Mouse (Mus musculus) bone marrow, adult 2 months (tissue): ENCODE measurements around the gene Baz2b. TPM values are rescaled to one million over a fixed set of nuclear protein-coding genes. Genes with fewer than 3 reads are reported as not detected.
A peak's percentile ranks its signal among the peaks of the same experiment; 100 is the strongest.

Source experiments
- H3K27ac ChIP-seq: fragments of 200-500 bp; 2 replicates; pipeline ENCODE4 v1.5.1; 2012; ENCODE audit warnings: low read depth, mild to moderate bottlenecking, control low read depth, inconsistent platforms, low read length; ENCODE audit not compliant: control insufficient read depth, poor library complexity, insufficient read depth
- H3K4me1 ChIP-seq: fragments of 200-500 bp; 2 replicates; pipeline ENCODE4 v1.6.1; 2011; ENCODE audit warnings: low read length; ENCODE audit not compliant: control insufficient read depth, insufficient read depth
- H3K4me3 ChIP-seq: fragments of 200-500 bp; replicated peaks from 2 replicates; pipeline ENCODE3; 2011; ENCODE audit warnings: mild to moderate bottlenecking, low read depth, low read length, control low read depth; ENCODE audit not compliant: control insufficient read depth
- CTCF ChIP-seq: fragments of 200-500 bp; IDR thresholded peaks from 2 replicates; pipeline ENCODE4 v1.5.1; 2011; ENCODE audit warnings: low read length, control low read depth; ENCODE audit not compliant: control insufficient read depth, insufficient read depth
- POLR2A ChIP-seq: fragments of 200-500 bp; IDR thresholded peaks from 2 replicates; pipeline ENCODE4 v1.6.1; 2011; ENCODE audit warnings: low read depth, mild to moderate bottlenecking, control low read depth, low read length, borderline replicate concordance; ENCODE audit not compliant: control insufficient read depth
- WGBS: fragments of 180-500 bp; shearing (Covaris S2); methylation state at CpG from one replicate; pipeline ENCODE4 v1.1.7; 2018; 5-methylcytosine and 5-hydroxymethylcytosine counted together
- polyA plus RNA-seq: library from polyadenylated mRNA; stranded (reverse); fragments of >200 nt; gene quantifications from 2 replicates; pipeline ENCODE4 v1.2.4, GENCODE M21; 2011; ENCODE audit warnings: low replicate concordance; ENCODE audit not compliant: missing spikeins, insufficient read depth, insufficient read length

Baz2b gene
- polyA plus RNA-seq, 1 experiment = 77.9 TPM

- no peaks in the 10 kb centered on the region; the same call in 1 of the 2 replicates for H3K4me1 ChIP-seq
- TF ChIP-seq CTCF (no peak), POLR2A (peak; percentile 35; the same call in 1 of the 2 replicates)
- peak overlapping the region; percentile 93 for H3K4me3 ChIP-seq
- 4% methylated on average over 39 of the region's 47 CpGs for WGBS
- peak overlapping the region; percentile 98 for H3K27ac ChIP-seq
Measured at GRCm38 (mm10) chr2:60124648-60125048, 85.0 kb downstream of the Baz2b start.

GRCm38 (mm10) chr2:60123911-60124647, 85.6 kb downstream of the Baz2b start:
- under 1% methylated on average over 13 of the region's 13 CpGs for WGBS
- no peaks in the 10 kb centered on the region; the same call in 1 of the 2 replicates for H3K4me1 ChIP-seq
- peak overlapping the region; percentile 98 for H3K27ac ChIP-seq
- TF ChIP-seq POLR2A = no peak
- no peak for TF ChIP-seq CTCF
- peak overlapping the region; percentile 93 for H3K4me3 ChIP-seq

GRCm38 (mm10) chr2:60123061-60123874, 86.4 kb downstream of the Baz2b start:
- WGBS = 11% methylated on average over 6 of the region's 6 CpGs
- Histone ChIP-seq H3K4me1 (no peaks in the 10 kb centered on the region), H3K27ac (no peak overlapping the region), H3K4me3 (no peak overlapping the region)
- no peak for TF ChIP-seq CTCF
- no peak for TF ChIP-seq POLR2A

GRCm38 (mm10) chr2:60122188-60122587, 87.5 kb downstream of the Baz2b start:
- no peak overlapping the region for H3K27ac ChIP-seq
- WGBS = 54% methylated on average over 2 of the region's 2 CpGs
- H3K4me3 ChIP-seq = no peak overlapping the region

DNA sequence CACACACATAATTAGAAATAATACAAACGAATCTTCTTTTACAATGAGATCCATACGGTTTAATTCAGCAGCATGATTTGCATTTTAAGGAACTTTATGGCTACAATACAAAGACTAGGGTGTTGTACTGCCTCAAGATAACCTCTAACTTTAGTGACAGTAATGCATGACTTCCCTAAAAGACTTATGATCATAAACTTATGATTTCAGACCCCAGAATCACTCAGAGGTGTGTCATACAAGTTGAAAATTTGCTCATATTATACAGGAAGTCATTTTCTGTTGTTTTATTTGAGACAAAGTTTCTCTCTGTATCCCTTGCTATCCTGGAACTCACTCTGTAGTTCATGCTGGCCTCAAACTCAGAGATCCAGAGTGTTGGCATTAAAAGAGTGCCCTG, 89.0 kb downstream of the Baz2b start:
- 13% methylated on average over 2 of the region's 2 CpGs for WGBS
- no peak for TF ChIP-seq POLR2A
- TF ChIP-seq CTCF = no peak
- Histone ChIP-seq H3K4me3 (no peak overlapping the region), H3K27ac (no peak overlapping the region), H3K4me1 (no peaks in the 10 kb centered on the region)

More at GRCm38 (mm10) chr2:60122188-60122587, 87.5 kb downstream of the Baz2b start:
- no peak for TF ChIP-seq POLR2A
- TF ChIP-seq CTCF = no peak
- H3K4me1 ChIP-seq = no peaks in the 10 kb centered on the region

- 83% methylated on average over 10 of the region's 10 CpGs for WGBS
Measured at GRCm38 (mm10) chr2:60118684-60119558, 90.7 kb downstream of the Baz2b start.

GRCm38 (mm10) chr2:60117867-60118266, 91.8 kb downstream of the Baz2b start:
- Histone ChIP-seq H3K4me3 (no peak overlapping the region), H3K27ac (no peak overlapping the region), H3K4me1 (peaks cover 1% of the 10 kb centered on the region; the same call in 1 of the 2 replicates)
- 41% methylated on average over 9 of the region's 9 CpGs for WGBS
- TF ChIP-seq CTCF (no peak), POLR2A (no peak)

More at GRCm38 (mm10) chr2:60118684-60119558, 90.7 kb downstream of the Baz2b start:
- peaks cover 1% of the 10 kb centered on the region; the same call in 1 of the 2 replicates for H3K4me1 ChIP-seq
- no peak overlapping the region for H3K27ac ChIP-seq
- H3K4me3 ChIP-seq = no peak overlapping the region
- TF ChIP-seq POLR2A (no peak), CTCF (no peak)

GRCm38 (mm10) chr2:60115891-60116554, 93.6 kb downstream of the Baz2b start:
- no peak for TF ChIP-seq CTCF
- no peak for TF ChIP-seq POLR2A
- 75% methylated on average over 12 of the region's 12 CpGs for WGBS
- H3K27ac ChIP-seq = no peak overlapping the region
- peaks cover 1% of the 10 kb centered on the region; the same call in 1 of the 2 replicates for H3K4me1 ChIP-seq
- H3K4me3 ChIP-seq = no peak overlapping the region
